Mouse (Mus musculus) telencephalon, adult 2 months (tissue): Measurements from ENCODE around the gene Zc3h7b.

Experiments
- DNase-seq: peaks from one replicate; pipeline ENCODE4 v3.0.0-alpha.2; 2011; ENCODE audit warnings: low read depth, low spot score

Gene Zc3h7b

DNA sequence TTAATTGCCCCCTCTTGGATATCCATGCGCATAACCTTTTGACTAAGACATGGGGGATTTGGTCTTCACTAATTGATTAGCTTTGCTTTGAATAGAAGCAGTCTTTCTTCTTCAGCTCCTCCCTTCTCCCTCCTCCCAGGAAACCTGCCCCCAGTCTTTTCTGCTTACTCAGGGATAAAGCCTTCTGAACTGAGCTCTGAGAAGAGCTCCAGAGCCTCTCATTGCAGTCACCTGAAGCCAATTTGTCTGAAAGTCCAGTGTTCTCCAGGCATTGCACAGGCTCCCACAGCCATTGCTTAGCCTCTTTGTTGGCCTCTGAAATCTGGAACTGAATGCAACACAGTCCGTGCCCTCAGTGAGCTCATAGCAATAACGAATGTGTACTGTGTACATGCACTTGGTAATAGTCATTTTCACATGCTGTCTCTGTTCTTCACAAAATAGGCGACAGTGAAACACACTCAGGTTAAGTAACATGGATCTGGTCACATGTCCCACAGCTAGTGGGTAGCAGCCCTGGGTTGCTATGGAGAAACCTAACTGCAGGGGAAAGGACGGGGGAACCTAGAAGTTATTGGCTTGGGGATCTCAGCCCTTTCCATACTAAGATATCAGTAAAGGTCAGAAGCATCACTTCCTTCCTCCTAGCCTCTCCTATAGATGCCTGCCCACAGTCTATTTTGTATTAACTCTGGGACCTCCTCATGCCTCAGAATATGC lies 69.3 kb downstream of the Zc3h7b start:
- no peak for DNase-seq

DNA sequence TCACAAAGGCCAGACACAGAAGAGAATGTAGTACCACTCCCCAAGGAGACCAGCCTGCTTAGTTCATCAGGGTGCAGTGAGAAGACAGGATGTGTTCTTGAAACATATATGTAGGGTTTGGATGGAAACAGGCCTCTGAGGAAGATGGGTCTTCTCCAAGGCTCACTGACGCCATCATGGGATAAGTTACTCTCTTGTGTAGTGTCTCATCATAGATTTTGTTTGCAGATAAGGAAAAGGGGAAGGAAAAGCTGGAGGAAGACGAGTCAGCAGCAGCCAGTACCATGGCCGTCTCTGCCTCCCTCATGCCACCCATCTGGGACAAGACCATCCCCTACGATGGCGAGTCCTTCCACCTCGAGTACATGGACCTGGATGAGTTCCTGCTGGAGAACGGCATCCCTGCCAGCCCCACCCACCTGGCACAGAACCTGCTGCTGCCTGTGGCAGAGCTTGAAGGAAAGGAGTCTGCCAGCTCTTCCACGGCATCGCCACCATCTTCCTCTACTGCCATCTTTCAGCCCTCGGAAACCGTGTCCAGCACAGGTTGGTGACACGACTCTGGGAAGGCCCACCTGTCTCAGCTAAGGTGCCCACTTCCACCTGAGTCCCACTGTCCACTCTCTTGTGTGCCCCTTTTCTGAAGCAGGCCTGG lies 70.0 kb downstream of the Zc3h7b start:
- DNase-seq = no peak

DNA sequence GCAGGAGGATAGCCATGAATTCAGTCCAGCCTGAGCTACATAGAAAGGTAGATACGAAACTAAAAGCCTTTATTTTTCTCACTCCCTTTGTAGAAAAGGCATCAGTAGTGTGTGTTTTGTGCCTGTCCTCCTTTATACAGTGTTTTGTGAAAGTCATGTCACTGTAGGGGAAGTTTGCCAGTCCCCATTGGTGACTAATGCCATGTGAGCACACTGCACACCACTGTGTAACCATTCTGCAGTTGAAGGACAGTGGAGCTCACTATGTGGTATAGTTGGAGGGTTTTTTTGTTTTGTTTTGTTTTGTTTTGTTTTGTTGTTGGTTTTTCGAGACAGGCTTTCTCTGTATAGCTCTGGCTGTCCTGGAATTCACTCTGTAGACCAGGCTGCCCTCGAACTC lies 73.5 kb downstream of the Zc3h7b start:
- DNase-seq = no peak

DNA sequence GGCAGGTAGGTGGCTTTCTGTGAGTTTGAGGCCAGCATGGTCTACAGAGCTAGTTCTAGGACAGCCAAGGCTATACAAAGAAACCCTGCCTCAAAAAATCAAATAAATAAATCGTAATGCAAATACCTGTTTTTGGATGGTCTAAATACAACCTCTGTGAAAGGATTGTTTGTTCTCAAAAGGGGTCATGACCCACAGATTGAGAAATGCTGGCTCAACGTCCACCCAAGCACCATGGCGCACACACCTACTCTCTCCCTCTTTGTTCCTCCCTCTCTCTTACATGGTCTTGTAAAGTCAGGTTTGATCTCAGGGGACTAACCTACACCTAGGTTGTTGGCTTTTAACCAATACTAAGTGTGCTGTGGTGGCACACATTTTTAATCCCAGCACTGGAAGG lies 77.8 kb downstream of the Zc3h7b start:
- no peak for DNase-seq

DNA sequence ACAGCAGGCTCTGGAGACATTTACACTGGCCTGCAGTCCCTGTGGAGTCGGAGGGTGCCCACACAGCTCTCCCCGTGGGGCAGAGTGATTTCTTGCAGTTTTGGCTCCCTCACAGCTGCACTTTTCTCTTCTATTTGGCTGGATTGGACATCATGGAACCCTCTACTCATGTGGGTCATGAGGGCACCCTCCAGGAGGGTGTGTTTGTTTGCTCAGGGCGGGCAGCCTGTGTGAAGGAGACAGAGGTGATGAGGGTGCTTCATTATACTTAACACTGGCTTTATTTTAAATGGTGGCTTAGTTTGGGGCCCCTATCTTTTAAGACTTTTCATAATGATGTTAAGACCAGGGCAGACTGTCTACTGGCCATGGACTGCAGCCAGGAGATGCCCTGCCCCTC lies 80.0 kb downstream of the Zc3h7b start:
- DNase-seq = no peak

DNA sequence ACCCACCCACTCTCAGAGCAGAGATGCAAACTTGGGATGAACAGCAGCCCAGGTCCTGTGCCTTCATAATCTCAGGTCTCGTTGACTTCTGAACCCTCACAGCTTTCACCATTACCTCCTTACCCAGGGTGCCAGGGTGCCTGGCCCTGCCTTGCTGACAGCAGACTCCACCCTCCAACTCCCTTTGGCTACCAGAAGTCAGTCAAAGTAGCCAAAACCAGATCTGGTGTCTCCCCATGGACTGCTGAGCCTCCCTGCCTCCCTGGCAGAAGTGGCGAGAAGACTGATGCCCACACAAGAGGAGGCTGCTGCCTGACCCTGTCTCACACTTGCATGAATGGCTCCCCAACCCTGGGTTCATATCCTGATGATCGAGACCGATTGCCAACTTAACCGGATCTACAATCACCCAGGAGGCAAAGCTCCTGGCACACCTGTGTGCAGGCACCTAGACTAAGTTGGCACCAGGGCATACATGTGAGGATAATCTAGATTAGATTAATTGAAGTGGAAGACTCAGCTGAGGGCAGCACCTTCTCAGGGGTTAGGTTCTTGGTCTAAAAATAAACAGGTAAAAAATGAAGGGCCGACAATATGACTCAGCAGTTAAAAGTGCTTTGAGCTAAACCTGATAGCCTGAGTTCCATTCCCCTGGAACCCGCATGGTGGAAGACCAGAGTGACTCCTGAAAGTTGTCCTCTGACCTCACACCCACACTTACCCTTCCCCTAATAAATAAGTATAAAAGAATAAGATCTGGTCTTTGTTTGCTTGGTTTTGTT lies 83.8 kb downstream of the Zc3h7b start:
- DNase-seq = no peak

DNA sequence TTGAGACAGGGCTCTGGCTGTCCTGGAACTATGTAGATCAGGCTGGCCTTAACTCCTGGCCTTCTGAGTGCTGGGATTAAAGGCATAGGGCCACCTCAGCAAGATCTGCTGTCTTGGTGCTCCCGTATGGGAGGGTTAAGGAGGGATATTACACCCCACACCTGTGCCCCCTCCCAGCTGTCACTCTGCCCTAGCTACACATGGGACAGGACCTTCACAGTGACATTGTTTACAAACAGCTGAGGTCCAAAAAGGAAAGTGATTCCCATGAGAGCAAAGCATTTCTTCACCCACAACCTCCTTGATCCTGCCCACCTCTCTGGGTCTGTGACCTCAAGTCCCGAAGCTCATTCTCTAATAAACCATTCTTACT lies 84.3 kb downstream of the Zc3h7b start:
- no peak for DNase-seq

DNA sequence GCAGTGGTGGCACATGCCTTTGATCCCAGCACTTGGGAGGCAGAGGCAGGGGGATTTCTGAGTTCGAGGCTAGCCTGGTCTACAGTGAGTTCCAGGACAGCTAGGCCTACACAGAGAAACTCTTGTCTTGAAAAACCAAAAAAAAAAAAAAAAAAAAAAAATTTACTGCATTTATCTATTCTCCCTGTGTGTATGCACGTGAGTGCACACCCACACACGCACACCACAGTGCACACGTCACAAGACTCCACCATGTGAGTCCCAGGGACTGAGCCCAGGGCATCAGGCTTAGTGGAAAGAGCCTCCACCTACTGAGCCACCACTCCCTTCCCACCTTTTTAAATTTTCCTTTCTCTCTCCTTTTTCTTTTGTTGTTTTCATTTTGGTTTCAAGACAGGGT lies 85.7 kb downstream of the Zc3h7b start:
- DNase-seq = no peak

DNA sequence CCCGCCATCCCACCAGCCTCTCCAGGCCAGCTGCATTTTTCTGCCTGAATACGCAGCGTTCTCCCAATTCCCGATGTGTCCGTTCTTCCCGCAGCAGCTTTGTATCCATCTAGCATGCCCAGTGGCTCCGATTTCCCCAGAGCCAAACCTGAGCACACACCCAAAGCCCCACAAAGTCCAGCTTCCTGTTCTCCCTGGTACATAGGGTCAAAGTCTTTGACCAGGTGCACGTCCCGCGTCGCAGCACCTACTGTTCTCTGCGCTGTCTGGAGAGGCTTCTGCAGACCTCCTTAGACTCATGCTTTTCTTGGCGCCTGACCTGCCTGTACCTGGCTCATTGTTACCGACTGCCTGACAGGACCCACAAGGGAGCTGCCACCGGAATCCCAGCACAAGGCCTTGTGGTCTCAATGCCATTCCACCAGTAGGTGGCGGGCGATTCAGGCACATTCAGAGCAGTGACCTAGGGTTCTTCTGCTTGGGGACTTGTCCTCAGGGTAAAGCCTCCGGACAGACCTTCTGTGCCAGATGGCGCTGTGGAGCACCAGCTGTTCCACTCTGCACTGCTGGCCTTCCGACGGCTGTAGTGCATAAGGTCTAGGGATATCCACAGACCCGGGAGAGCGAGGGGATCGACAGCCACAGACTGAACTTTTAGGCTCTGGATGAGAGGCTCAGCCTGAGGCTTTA lies 86.4 kb downstream of the Zc3h7b start:
- DNase-seq = peak; percentile 80

DNA sequence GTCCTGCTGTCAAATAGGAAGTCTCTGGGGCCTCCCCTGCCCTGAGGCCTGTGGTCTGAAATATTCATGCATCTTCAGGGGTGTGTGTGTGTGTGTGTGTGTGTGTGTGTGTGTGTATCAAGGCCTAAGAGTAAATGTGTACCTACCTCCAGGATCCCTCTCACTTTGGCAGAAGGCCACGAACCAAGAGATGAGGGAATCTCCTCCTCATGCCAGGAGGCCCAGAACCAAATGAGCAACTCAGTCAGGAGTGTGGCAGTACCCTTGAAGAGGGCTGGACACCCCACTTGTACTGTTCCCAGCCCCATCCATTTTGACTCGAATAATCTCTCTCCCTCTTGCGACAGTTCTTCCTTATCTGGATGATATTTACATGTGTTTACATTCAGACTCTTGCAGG lies 87.4 kb downstream of the Zc3h7b start:
- no peak for DNase-seq

DNA sequence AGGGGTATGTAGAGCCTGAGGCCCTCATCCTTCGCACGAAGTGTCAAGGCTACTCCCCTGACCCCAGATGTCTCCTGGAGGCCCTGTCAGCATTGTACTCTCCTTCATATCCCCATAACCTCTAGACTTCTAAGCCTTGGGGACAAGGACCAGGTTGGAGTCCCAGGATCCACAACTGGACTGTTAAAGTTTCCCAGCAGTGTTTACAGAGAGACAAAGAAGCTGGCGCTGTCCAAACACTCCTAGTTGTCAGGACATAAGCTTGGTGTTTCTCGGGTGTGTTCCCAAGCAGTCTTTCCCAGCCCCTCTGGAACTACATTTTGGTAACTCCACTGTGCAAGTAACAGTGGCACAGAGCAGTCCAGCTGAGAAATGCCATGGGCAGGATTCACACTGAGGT lies 88.6 kb downstream of the Zc3h7b start:
- DNase-seq = no peak

DNA sequence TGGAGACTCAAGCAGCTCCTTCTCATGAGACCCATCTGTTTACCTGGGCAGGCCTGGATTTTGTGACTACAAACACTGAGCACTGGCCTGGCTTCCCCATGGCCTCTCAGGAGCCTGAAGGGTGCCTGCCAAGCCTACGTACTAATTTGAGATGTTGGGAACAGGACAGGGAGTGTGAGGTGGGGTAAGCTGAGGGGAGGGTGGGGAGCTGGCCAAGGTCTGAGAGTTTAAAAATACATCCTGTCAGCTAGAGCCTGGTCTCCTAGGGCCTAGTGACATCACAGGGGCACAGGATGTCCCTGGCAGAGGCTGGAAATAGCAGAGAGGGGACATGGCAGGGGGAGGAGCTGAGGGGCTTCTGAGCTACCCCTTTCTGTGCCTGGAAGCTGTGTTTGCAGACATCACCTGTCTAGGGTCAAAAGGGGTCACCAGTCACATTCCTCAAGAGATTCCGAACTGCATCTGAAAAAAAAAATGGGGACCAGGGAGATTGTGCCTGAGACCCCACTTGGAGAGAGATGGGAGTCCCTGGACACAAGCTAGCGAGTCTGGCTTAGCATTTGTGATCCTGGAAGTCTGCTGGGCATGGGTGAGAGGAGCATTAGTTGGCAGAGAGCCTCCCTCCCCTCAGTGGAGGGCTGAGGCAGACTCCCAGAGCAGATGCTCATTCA lies 89.4 kb downstream of the Zc3h7b start:
- no peak for DNase-seq

DNA sequence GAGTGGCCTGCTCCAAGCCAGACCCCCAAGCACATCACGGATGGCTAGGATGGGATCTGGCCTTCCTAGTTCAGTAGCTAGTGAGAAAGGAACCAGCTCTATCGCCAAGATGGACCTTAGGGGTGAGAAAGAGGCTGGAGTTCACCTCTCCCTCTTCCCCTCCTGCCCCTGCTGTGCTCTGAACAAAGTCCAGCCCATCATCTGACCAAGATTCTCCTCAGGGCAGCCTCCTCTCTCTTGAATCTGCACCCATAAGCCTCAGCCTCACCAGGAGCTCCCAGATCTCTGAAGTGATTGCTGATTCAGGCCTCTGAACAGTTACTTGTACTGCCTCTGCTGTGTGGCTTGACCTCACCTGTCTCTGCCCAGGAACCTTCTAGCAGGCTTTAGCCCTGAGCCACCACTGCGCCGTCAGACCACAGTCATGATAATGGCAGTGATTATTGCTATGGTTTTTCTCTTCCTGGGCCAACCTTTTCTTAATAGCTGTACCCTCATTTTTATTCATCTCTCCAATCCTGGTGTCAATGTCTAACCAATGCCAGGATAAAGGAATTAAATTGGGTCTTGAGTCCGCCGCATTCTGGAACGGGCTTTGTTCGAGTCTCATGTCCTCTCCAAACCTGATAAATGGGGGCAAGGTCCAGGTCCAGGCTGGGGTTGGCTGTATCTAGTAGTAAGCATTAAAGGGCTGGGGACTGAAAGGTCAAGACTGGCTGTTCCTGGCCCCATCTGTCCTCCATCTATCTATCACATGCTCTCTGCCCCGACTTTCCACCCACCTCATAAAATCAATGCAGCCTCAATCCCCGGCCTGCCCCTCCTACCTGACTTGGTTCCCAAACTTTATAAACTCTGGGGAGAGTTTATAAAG lies 90.4 kb downstream of the Zc3h7b start:
- no peak for DNase-seq

DNA sequence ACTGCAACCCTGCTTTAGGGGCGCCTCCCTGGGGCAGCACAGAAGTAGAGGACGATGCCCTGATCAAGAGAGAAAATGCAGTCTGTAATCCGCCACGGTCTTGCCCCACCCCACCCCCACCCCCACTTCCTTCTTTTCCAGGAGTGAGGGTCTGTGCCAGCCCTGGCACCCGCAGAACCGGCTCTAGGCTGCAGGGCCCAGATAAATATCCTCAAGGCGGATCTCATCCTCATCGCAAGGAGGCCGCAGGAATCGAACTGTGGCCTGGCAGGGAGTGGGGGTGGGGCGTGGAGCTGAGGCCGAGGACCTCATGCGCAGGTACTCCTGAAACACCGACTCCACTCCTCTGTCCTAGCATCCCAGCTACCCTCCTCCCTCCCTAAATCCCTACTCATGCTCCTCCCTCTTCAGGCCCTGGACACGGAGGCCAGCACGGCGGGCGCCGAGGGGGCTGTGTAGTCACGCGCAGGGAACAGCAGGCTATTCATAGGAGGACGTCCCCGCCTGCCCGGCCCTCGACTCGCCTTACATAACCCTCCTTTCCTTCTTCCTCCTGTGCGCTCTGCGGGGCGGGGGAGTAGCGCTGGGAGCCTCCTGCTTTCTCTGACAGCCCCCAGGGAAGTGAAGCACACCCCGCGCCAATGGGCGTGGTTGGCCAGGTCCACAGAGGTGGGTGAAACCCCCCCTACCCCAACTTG lies 91.4 kb downstream of the Zc3h7b start:
- peak; percentile 85 for DNase-seq

DNA sequence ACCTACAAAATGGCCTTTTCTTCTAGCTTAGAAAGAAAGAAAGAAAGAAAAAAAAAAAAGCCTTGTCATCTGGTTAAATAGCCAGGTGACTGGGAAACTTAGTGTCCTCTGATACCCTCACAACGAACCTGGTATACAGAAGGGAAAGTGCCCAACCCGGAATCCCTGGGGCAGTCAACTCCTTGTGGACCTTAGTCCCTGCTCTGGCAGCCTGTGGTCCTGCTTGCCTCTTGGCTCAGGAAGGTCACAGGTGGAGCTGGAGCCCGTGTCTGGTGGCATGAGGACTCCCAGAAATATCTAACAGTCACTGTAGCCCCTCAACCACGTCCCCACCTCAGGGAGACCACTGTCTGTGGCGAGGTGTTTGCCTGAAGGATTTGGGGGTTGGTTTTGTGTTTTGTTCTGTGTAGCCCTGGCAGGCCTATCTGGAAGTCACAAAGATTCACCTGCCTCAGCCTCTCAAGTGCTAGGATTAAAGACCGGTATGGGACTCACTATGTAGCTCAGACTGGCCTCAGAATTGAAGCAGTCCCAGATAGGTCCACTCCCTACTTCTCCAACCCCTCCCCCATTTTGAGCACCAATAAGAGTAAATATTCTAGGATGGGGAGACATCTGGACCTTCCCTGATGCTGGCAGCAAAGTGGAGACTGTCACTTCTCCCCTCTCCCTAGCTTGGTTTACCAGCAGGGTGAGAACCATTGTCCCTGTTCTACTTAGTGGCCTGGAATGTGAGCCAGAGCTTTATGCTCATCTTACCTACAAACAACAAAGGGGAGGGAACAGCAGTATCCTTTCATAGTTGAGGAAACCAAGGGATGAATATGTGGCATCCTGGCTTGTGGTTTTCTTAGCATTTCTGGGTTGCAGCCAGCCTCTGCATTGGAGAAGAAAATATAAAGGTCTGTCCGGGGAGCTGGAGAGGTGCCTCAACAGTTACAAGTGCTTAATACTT lies 92.4 kb downstream of the Zc3h7b start:
- no peak for DNase-seq

DNA sequence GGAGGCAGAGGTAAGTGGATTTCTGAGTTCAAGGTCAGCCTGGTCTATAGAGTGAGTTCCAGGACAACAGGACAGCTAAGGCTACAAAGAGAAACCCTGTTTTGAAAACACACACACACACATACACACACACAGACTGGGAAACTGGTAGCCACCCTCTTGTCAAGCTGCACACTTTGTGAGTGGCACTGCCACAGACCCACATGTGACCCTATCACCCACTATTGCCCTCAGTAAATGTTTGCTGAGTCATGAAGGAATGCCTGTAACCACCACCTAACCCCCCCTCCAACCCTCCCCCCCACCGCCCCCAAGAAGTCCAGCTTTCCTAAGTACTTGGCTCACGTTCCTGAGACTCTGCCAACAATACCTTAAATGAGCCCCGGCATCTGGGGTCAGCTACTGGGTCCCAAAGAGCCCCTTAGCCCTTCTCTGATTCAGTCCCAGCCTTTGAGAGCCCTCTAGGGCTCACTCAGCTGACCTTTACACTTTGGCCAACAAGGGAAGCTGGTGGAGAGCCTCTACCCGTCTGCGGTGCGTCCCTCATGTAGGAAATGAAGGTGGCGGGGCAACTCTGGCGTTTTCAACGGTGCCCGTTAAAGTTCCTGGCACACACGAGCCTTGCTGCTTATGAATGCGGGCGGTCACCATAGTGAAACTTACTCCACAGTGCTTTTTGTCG lies 93.8 kb downstream of the Zc3h7b start:
- no peak for DNase-seq

DNA sequence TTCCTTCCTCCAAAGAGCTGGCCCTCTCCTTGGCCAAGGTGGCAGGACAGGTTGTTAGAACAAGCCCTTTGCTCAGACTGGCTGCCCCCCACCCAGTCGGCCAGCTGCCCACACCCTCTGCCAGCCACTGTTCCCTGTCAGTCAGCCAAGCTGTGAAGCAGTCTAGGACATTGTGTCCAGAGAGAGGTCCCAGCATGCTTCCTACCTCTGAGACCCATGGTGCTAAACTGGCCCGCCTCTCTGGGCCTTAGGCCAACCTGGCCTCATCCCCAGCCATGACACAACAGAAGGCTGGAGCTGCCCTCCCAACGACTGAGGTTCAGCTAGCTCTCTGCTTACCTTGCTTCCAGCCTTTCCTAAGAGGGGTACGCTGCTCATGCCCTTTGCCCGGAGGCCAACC lies 94.8 kb downstream of the Zc3h7b start:
- DNase-seq = no peak

DNA sequence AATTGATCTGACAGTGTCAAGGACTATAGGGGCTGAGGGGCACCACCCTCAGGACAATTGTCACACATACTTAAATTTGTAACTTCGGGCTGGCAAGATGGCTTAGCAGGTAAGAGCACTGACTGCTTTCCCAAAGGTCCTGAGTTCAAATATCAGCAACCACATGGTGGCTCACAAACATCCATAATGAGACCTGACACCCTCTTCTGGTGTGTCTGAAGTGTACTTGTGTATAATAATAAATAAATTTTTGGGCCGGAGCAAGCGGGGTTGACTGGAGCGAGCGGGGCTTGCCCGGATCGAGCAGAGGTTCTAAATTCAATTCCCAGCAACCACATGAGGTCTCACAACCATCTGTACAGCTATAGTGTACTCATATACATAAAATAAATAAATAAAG lies 95.4 kb downstream of the Zc3h7b start:
- DNase-seq = no peak
